Mouse (Mus musculus): ENCODE results near the gene 4930590J08Rik.

DNA sequence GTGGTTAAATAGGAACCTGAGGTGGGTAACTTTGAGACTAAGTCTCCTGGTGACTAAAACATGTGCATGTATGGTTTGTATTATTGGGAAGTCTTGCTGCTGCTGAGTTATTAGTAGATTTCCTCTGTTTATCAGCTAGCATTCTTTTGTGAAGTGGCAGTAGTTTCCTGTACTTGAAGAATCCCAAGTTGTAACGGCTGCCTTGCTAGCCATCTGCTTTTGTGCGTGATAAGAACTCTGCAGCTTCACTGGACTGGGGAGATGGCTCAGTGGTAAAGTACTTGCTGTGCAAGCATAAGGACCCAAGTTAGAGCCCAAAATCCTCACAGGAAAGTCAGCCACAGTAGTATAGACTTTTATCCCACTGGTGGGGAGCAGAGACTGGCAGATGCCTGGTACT is 18.8 kb upstream of the 4930590J08Rik start:
- no peak for TF ChIP-seq GATA1 (IDR thresholded peaks at IDR 0.05; ENCODE audit: borderline replicate concordance, low read length)
- no peak for TF ChIP-seq FLI1 (IDR thresholded peaks at IDR 0.05; ENCODE audit: low read length)
